In the genomic region with DNA sequence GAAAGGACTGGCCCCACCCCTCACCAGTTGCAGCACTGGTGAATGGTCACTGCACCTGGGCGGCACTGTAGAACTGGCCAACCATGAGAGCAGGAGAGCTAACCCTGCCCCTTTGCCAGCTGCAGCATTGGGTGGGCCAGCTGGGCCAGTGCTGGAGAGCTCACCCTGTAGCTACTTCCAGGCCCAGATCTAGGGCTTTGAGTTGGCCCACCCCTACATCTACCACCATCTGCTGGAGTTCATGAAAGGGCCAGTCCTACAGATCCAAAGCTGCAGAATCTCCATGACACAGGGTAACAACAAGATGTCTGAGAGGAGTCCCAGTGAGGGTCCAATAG, we compare ENCODE assay signal across 17 mouse cellular contexts. TPM values are rescaled to one million over a fixed set of nuclear protein-coding genes. Genes with fewer than 3 reads are reported as not detected.
DNase-seq lines count a peak whose midpoint lies in the region; ATAC-seq and TF ChIP-seq lines count a peak whose summit lies in the region.
"Had no signal": no experiment of that assay in that cellular context is flagged by ENCODE, and none has a peak within 500 bp of the region (broad histone marks: within the 10 kb centered on the region; RNA-seq: fewer than 3 reads in every experiment).

No protein-coding gene starts in this region.

- no peak for TF ChIP-seq POLR2A in CH12.LX (IDR thresholded peaks at IDR 0.05; ENCODE audit: low read depth, low read length)

- no peaks in the 10 kb centered on the region for H3K9me3 ChIP-seq in kidney, embryonic 16.5 days (ENCODE audit: low read length)
- H3K9me3 ChIP-seq in CH12.LX (replicated peaks; ENCODE audit: low read length): no peaks in the 10 kb centered on the region
- no peaks in the 10 kb centered on the region for H3K9me3 ChIP-seq in embryonic facial prominence, embryonic 13.5 days
- H3K9me3 ChIP-seq in midbrain, embryonic 13.5 days: no peaks in the 10 kb centered on the region
- H3K9me3 ChIP-seq: heart, embryonic 13.5 days had no signal

- no peaks in the 10 kb centered on the region for H3K36me3 ChIP-seq in kidney, embryonic 16.5 days (ENCODE audit: insufficient read depth, low read length)
- no peaks in the 10 kb centered on the region for H3K36me3 ChIP-seq in CH12.LX (replicated peaks in 1 of 2; ENCODE audit: control insufficient read depth in 1 of 2, insufficient read depth in 1 of 2, low read length in 1 of 2)
- no peaks in the 10 kb centered on the region for H3K36me3 ChIP-seq in embryonic facial prominence, embryonic 13.5 days
- no peaks in the 10 kb centered on the region for H3K36me3 ChIP-seq in midbrain, embryonic 13.5 days
- H3K36me3 ChIP-seq: heart, embryonic 13.5 days had no signal

- no peak overlapping the region for H3K4me2 ChIP-seq in kidney, embryonic 16.5 days (replicated peaks; ENCODE audit: low read depth, low read length)
- H3K4me2 ChIP-seq in CH12.LX (ENCODE audit: insufficient read depth, low read depth, poor library complexity, severe bottlenecking): 0 out of 2 replicates have a peak overlapping the region, but pooled peaks have one; percentile 6
- no peak overlapping the region for H3K4me2 ChIP-seq in embryonic facial prominence, embryonic 13.5 days
- no peak overlapping the region for H3K4me2 ChIP-seq in midbrain, embryonic 13.5 days (replicated peaks)
- H3K4me2 ChIP-seq: heart, embryonic 13.5 days had no signal

- DNase-seq in kidney, adult 18-20 months: no peak
- DNase-seq in CH12.LX (ENCODE audit: extremely low read depth): no peak
- no peak for DNase-seq in neural tube, embryonic 10.5 days (ENCODE audit: extremely low spot score, low spot score)
- no peak for DNase-seq in layer of hippocampus, adult 18-20 months (ENCODE audit: low spot score in 2 of 2)
- no peak for DNase-seq in cerebellum, adult 9-10 months
- DNase-seq: cerebellum, postnatal 14 days; gastrocnemius, postnatal 14 days; heart, postnatal 4 days; lung, postnatal 36 days; right cerebral cortex, postnatal 25 days had no signal

- in situ Hi-C loops in CH12.LX (cut with MboI; ENCODE audit: low pct_ligation_motif_present, low pct_unique_long_range_greater_than_20kb, low sequenced_read_pairs): no loop called here

- 79% methylated on average over 1 of the region's 1 CpGs for WGBS in kidney, embryonic 16.5 days
- 100% methylated on average over 1 of the region's 1 CpGs for WGBS in embryonic facial prominence, embryonic 13.5 days
- 94% methylated on average over 1 of the region's 1 CpGs for WGBS in midbrain, embryonic 13.5 days

- ATAC-seq in kidney, embryonic 16.5 days (ENCODE audit: low FRiP score, low TSS enrichment): 0 out of 2 replicates have a peak, but pooled peaks have one; percentile 31
- ATAC-seq in embryonic facial prominence, embryonic 13.5 days (ENCODE audit: insufficient number of reproducible peaks, insufficient read depth, low FRiP score, low TSS enrichment, low read depth): peak; percentile 48; the same call in 1 of the 2 replicates
- ATAC-seq in midbrain, embryonic 13.5 days: peak; percentile 57; the same call in 1 of the 2 replicates
- ATAC-seq: Patski had no signal

- no peak overlapping the region for H3K9ac ChIP-seq in kidney, embryonic 16.5 days (replicated peaks; ENCODE audit: low read length)
- no peak overlapping the region for H3K9ac ChIP-seq in CH12.LX (ENCODE audit: insufficient read depth, low read depth)
- no peak overlapping the region for H3K9ac ChIP-seq in embryonic facial prominence, embryonic 13.5 days
- H3K9ac ChIP-seq in midbrain, embryonic 13.5 days (replicated peaks): no peak overlapping the region
- H3K9ac ChIP-seq: heart, embryonic 13.5 days had no signal

- no peak for TF ChIP-seq EP300 in CH12.LX (IDR thresholded peaks at IDR 0.05; ENCODE audit: low read length)

- no peaks in the 10 kb centered on the region for H3K79me2 ChIP-seq in CH12.LX (replicated peaks; ENCODE audit: control insufficient read depth, extremely low read depth, insufficient read depth, poor library complexity, severe bottlenecking)

- dilution Hi-C loops in CH12.LX (cut with MboI; ENCODE audit: extremely low pct_ligation_motif_present, extremely low pct_unique_long_range_greater_than_20kb, low sequenced_read_pairs): no loop called here

- no peak for TF ChIP-seq RAD21 in CH12.LX (IDR thresholded peaks at IDR 0.05; ENCODE audit: low read depth, low read length)

- no peak overlapping the region for H3K27ac ChIP-seq in kidney, embryonic 16.5 days (ENCODE audit: low read length)
- no peak overlapping the region for H3K27ac ChIP-seq in CH12.LX (ENCODE audit: insufficient read depth, low read depth)
- no peak overlapping the region for H3K27ac ChIP-seq in embryonic facial prominence, embryonic 13.5 days
- peak overlapping the region; percentile 25; the same call in 1 of the 2 replicates for H3K27ac ChIP-seq in midbrain, embryonic 13.5 days
- H3K27ac ChIP-seq: heart, embryonic 13.5 days; kidney, postnatal 0 days had no signal

- H3K4me3 ChIP-seq in kidney, embryonic 16.5 days (ENCODE audit: low read length): no peak overlapping the region
- no peak overlapping the region for H3K4me3 ChIP-seq in CH12.LX (replicated peaks in 1 of 3; ENCODE audit: low read depth in 2 of 3, low read length in 2 of 3, poor library complexity in 1 of 3)
- H3K4me3 ChIP-seq in embryonic facial prominence, embryonic 13.5 days: no peak overlapping the region
- no peak overlapping the region for H3K4me3 ChIP-seq in midbrain, embryonic 13.5 days (replicated peaks)
- H3K4me3 ChIP-seq: heart, embryonic 13.5 days had no signal

- H3K27me3 ChIP-seq in kidney, embryonic 16.5 days (ENCODE audit: insufficient read depth, low read length): peaks cover 6% of the 10 kb centered on the region
- H3K27me3 ChIP-seq in CH12.LX (replicated peaks): no peaks in the 10 kb centered on the region
- no peaks in the 10 kb centered on the region for H3K27me3 ChIP-seq in embryonic facial prominence, embryonic 13.5 days
- H3K27me3 ChIP-seq in midbrain, embryonic 13.5 days: no peaks in the 10 kb centered on the region
- H3K27me3 ChIP-seq: heart, embryonic 13.5 days; Patski had no signal

- no peak for TF ChIP-seq CTCF in CH12.LX (conservative IDR thresholded peaks at IDR 0.05 in 1 of 2, IDR thresholded peaks at IDR 0.05 in 1 of 2; ENCODE audit: low read depth in 2 of 2, low read length in 2 of 2)

- no peaks in the 10 kb centered on the region for H3K4me1 ChIP-seq in kidney, embryonic 16.5 days (ENCODE audit: insufficient read depth, low read length)
- H3K4me1 ChIP-seq in CH12.LX (ENCODE audit: control insufficient read depth in 1 of 2, insufficient read depth in 2 of 2): peaks cover 14% of the 10 kb centered on the region in 2 experiments
- no peaks in the 10 kb centered on the region for H3K4me1 ChIP-seq in embryonic facial prominence, embryonic 13.5 days
- no peaks in the 10 kb centered on the region for H3K4me1 ChIP-seq in midbrain, embryonic 13.5 days (replicated peaks)
- H3K4me1 ChIP-seq: heart, embryonic 13.5 days had no signal

TF ChIP-seq in CH12.LX, 34 proteins besides CTCF, POLR2A, EP300 and RAD21:
- TF ChIP-seq SIN3A (IDR thresholded peaks at IDR 0.05; ENCODE audit: low read length): no peak
- no peak for TF ChIP-seq MYC (IDR thresholded peaks at IDR 0.05; ENCODE audit: low read depth, low read length)
- TF ChIP-seq JUND (conservative IDR thresholded peaks at IDR 0.05; ENCODE audit: low read depth, low read length): no peak
- no peak for TF ChIP-seq USF1 (IDR thresholded peaks at IDR 0.05; ENCODE audit: low read depth, low read length)
- TF ChIP-seq NRF1 (IDR thresholded peaks at IDR 0.05; ENCODE audit: low read depth, low read length): no peak
- TF ChIP-seq ZKSCAN1 (IDR thresholded peaks at IDR 0.05; ENCODE audit: borderline replicate concordance, low read depth, low read length): no peak
- TF ChIP-seq SMC3 (IDR thresholded peaks at IDR 0.05; ENCODE audit: low read depth, low read length): no peak
- no peak for TF ChIP-seq BHLHE40 (IDR thresholded peaks at IDR 0.05; ENCODE audit: low read depth, low read length)
- TF ChIP-seq ZNF384 (IDR thresholded peaks at IDR 0.05; ENCODE audit: low read depth, low read length): no peak
- no peak for TF ChIP-seq NELFE (IDR thresholded peaks at IDR 0.05; ENCODE audit: low read depth, low read length)
- no peak for TF ChIP-seq UBTF (IDR thresholded peaks at IDR 0.05; ENCODE audit: low read depth, low read length)

RNA-seq across cellular contexts. Expression of a gene that starts 25.4 kb away (rescaled TPM):
- polyA plus RNA-seq in kidney, embryonic 16.5 days (2015; fragmentation: Nextera tagmentation; extraction: Ambion mirVana): 0.18 and 0.32 TPM in 2 replicates
- total RNA-seq in CH12.LX (2012; rRNA removed): 0.21 TPM in 2 replicates
- total RNA-seq in CH12.LX (2014; rRNA removed): 0.09 and 0.16 TPM in 2 replicates
- 0.23 and 0.34 TPM in 2 replicates for polyA plus RNA-seq in CH12.LX (2012; ENCODE audit: insufficient read length, low read depth)
- 0.66 and 0.73 TPM in 2 replicates for polyA plus RNA-seq in embryonic facial prominence, embryonic 13.5 days (2015; fragmentation: Nextera tagmentation; extraction: Ambion mirVana)
- polyA plus RNA-seq in midbrain, embryonic 13.5 days (2015; fragmentation: Nextera tagmentation; extraction: Ambion mirVana): 132 and 143 TPM in 2 replicates
- total RNA-seq in layer of hippocampus, adult 18-20 months (2021): 10 to 100 TPM; 15.0 to 15.5 TPM
- total RNA-seq: gastrocnemius, postnatal 14 days; heart, postnatal 4 days; liver, adult 2 months had no signal
- polyA plus RNA-seq: kidney, postnatal 0 days had no signal

RNA-seq across cellular contexts. Expression of a gene that starts 33.7 kb away (rescaled TPM):
- 38.7 and 39.0 TPM in 2 replicates for polyA plus RNA-seq in kidney, embryonic 16.5 days (2015; fragmentation: Nextera tagmentation; extraction: Ambion mirVana)
- total RNA-seq in CH12.LX (2012; rRNA removed) (17.2 and 17.5 TPM in 2 replicates), CH12.LX (2014; rRNA removed) (35.0 and 39.8 TPM in 2 replicates)
- polyA plus RNA-seq in CH12.LX (2012; ENCODE audit: insufficient read length, low read depth): 17.8 and 20.0 TPM in 2 replicates
- 36.3 and 42.6 TPM in 2 replicates for polyA plus RNA-seq in embryonic facial prominence, embryonic 13.5 days (2015; fragmentation: Nextera tagmentation; extraction: Ambion mirVana)
- polyA plus RNA-seq in midbrain, embryonic 13.5 days (2015; fragmentation: Nextera tagmentation; extraction: Ambion mirVana): 50.8 and 53.7 TPM in 2 replicates
- 10 to 100 TPM; 21.9 to 23.9 TPM for total RNA-seq in layer of hippocampus, adult 18-20 months (2021)

Comparison
In these comparisons a context has a peak if more than half of its experiments do, and no peak if none do; other contexts are left out.
1. RNA of a gene that starts 25.4 kb away (polyA plus RNA-seq): 132 to 143 TPM in midbrain, embryonic 13.5 days; 0.66 to 0.73 TPM in embryonic facial prominence, embryonic 13.5 days, 0.18 to 0.32 TPM in kidney, embryonic 16.5 days and 0.23 to 0.34 TPM in CH12.LX; every median in the first group is over 10 times any median in the second.
2. Peak in every context shown above with its lines, with median percentiles within 50 percentile points of each other: ATAC-seq.